Mouse (Mus musculus): ENCODE results near the gene Irgm2. TPM values are rescaled to one million over a fixed set of nuclear protein-coding genes. Genes with fewer than 3 reads are reported as not detected.
A peak's percentile ranks its signal among the peaks of the same experiment; 100 is the strongest.

The Irgm2 gene
- polyA plus RNA-seq, 1 experiment from 2014 or later = 2.6 TPM

DNA sequence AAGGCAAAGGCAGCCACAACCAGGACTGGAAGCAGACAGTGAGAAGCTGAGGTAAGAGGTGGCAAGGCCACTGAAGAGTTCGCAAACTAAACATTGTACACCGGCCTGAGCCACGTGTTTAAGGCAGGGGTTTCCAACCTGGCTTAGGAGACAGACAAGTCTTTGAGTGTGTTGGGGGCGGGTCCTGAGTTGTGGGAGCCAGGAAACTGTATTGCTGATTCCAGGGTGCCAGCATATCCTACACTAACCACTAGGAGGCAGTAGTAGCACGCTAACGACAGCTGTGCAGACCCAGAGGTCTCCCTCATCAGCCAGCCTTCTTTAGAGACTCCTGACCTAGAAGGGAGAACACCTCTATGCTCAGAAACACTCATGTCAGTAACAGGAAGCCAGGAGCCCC lies 35.7 kb downstream of the Irgm2 start:
- H3K4me1 ChIP-seq = peaks cover 6% of the 10 kb centered on the region
- no peak for ATAC-seq (ENCODE audit: insufficient number of reproducible peaks, low FRiP score, low TSS enrichment, low read depth)
- no peaks in the 10 kb centered on the region for H3K27me3 ChIP-seq

DNA sequence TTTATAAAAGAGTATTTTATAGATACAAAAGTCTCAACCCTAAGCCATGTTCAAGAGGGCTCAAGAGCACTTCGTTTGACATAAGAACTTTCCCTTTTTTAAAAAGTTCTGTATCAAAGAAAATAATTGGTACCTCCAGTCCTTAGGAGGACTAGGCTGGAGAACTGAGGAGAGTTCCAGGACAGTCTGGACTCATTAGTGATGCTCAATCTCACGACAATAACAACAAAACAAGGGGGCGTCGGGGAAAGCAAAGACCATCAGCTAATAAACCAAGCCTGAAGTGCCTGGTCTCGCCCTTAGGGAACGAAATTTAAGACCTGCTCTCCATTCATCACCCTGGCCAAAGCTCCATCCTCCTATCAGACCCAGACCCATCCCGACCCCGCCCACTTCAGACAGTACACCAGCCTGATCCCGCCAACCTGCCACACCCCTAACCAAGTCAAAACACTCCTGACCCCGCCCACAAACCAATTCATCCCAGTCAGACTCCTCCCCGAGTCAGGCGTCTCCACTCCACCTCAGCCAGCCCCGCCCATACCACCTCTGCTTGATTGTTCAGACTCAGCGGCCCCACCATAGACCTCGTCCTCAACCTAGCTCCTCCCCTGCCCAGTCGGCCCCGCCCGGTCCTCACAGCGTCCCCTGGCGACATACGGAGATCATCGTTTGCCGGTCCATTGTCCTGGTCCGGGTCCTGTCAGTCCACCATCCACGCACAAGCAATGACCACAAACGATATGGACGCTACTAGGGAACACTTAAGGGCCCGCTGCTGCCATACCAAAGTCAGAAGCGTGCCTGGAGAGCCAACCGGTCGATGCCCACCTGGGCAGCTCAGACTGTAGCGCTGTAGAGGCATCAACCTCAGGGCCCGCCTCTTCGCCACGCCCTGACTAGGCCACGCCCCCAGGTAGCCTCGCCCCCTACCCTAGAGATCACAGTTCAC lies 39.7 kb downstream of the Irgm2 start:
- H3K4me1 ChIP-seq = peaks cover 6% of the 10 kb centered on the region
- H3K9me3 ChIP-seq = no peaks in the 10 kb centered on the region
- ATAC-seq (ENCODE audit: insufficient number of reproducible peaks, low FRiP score, low TSS enrichment, low read depth) = peak; percentile 80
- WGBS = 2% methylated on average over 37 of the region's 37 CpGs
- peak overlapping the region; percentile 37 for H3K4me3 ChIP-seq
- H3K27ac ChIP-seq = no peak overlapping the region
- H3K9ac ChIP-seq = no peak overlapping the region
- no peaks in the 10 kb centered on the region for H3K36me3 ChIP-seq
- H3K4me2 ChIP-seq = peak overlapping the region; percentile 70
- 0 out of 2 replicates have a peak, but pooled peaks cover 5% of the 10 kb centered on the region for H3K27me3 ChIP-seq

More for the DNA sequence above, 35.7 kb downstream of the Irgm2 start:
- H3K9me3 ChIP-seq = no peaks in the 10 kb centered on the region
- no peak overlapping the region for H3K4me2 ChIP-seq
- no peak overlapping the region for H3K27ac ChIP-seq
- WGBS = 12% methylated on average over 6 of the region's 6 CpGs
- H3K4me3 ChIP-seq = no peak overlapping the region
- H3K36me3 ChIP-seq = no peaks in the 10 kb centered on the region
- H3K9ac ChIP-seq = no peak overlapping the region

DNA sequence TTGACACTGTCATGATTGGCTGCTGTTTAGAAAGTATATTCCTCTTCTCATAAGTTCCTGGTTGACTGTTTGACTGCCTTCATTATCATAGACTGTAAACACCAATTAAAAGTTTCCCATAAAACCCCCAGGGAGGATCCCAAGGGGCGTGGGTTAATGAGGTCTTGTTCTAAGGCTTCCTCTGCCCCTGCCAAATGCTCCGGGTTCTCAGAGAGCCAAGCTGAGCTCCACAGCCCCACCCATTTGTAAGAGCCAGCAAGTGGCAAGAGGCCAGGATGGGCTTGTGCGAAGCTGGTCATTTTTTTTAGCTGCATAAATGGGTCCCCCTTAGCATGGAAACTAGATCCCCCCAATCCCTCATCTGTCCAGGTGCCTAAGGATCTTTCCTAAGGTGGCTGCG lies 47.9 kb downstream of the Irgm2 start:
- Histone ChIP-seq H3K4me3 (no peak overlapping the region), H3K36me3 (no peaks in the 10 kb centered on the region), H3K4me2 (no peak overlapping the region), H3K27me3 (0 out of 2 replicates have a peak, but pooled peaks cover 5% of the 10 kb centered on the region), H3K27ac (no peak overlapping the region), H3K4me1 (no peaks in the 10 kb centered on the region), H3K9me3 (no peaks in the 10 kb centered on the region), H3K9ac (no peak overlapping the region)
- no peak for ATAC-seq (ENCODE audit: insufficient number of reproducible peaks, low FRiP score, low TSS enrichment, low read depth)
- WGBS = 29% methylated on average over 4 of the region's 4 CpGs

DNA sequence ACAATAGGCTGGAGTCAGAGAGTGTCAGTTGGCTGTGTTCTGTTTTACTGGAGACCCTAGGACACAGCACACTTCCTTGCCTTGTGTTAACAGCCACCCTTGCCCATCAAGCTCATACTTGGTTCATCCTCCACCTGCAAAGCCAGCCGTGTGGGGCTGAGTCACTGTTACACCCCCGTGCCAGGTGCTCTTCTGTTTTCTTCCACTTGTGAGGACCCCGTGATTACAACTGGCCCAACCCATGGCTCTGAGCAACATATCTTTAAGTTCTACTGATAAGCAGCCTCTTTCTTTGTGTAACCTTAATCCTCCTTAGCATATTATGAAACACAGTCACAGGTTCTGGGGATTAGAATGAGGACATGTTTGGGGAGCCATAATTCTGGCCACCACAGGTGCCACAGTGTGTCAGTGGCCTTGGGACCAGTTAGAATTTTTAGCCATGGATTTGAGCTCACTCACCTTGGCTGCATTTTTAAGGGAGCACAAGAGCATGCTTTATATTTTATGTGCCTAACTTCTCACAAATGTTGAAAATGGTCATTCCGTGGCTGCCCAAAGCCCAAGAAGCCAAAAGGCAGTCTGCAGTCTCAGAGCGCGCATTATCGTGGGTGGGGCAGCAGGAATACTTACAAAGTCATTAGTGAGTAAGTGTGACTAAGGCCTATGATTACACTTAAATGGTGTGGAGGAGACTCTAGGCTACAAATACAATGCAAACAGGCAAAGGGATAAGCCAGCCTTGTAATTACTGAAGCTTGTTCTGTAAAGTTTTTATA lies 50.0 kb downstream of the Irgm2 start:
- Histone ChIP-seq H3K4me3 (no peak overlapping the region), H3K9ac (no peak overlapping the region), H3K4me1 (no peaks in the 10 kb centered on the region), H3K9me3 (no peaks in the 10 kb centered on the region), H3K36me3 (no peaks in the 10 kb centered on the region), H3K27me3 (no peaks in the 10 kb centered on the region), H3K4me2 (no peak overlapping the region), H3K27ac (no peak overlapping the region)
- WGBS = 56% methylated on average over 7 of the region's 7 CpGs
- ATAC-seq (ENCODE audit: insufficient number of reproducible peaks, low FRiP score, low TSS enrichment, low read depth) = no peak

DNA sequence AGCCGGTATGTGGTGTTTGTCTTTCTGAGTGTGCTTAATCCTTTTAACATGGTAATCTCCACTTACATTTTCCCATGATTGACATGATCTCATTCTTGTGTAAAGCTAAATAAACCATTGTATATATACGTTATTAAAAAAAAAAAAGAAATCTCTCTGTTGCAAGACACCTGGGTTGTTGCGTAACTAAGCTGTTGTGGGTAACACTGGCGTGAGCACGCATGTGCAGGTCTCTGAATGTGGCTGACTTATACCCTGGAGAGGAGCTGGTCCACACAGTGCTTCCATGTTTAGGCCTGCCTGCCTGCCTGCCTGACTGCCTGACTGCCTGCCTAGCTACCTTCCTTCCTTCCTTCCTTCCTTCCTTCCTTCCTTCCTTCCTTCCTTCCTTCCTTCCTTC lies 51.1 kb downstream of the Irgm2 start:
- no peaks in the 10 kb centered on the region for H3K27me3 ChIP-seq
- no peak for ATAC-seq (ENCODE audit: insufficient number of reproducible peaks, low FRiP score, low TSS enrichment, low read depth)
- H3K4me1 ChIP-seq = no peaks in the 10 kb centered on the region
- no peaks in the 10 kb centered on the region for H3K9me3 ChIP-seq
- H3K4me3 ChIP-seq = no peak overlapping the region
- no peak overlapping the region for H3K4me2 ChIP-seq
- no peaks in the 10 kb centered on the region for H3K36me3 ChIP-seq
- WGBS = 69% methylated on average over 5 of the region's 5 CpGs
- no peak overlapping the region for H3K9ac ChIP-seq
- H3K27ac ChIP-seq = no peak overlapping the region

DNA sequence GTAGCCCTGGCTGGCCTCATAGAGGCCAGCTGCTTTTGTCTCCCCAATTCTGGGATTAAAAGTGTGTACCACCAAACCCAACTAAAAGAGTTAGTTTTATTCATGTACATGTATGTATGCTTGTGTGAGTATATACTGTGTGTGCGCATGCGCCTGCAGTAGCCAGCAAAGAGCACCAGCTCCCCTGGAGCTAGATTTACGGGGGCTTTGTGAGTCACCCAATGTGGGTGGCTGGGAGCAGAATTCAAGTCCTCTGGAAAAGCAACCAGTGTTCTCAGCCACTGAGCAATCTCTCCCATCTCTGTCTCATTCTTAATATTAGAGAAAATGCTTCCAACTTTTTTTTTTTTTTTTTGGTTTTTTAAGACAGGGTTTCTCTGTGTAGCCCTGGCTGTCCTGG lies 55.0 kb downstream of the Irgm2 start:
- no peaks in the 10 kb centered on the region for H3K4me1 ChIP-seq
- WGBS = 91% methylated on average over 3 of the region's 3 CpGs
- no peak overlapping the region for H3K4me3 ChIP-seq
- H3K27me3 ChIP-seq = no peaks in the 10 kb centered on the region
- no peaks in the 10 kb centered on the region for H3K9me3 ChIP-seq
- ATAC-seq (ENCODE audit: insufficient number of reproducible peaks, low FRiP score, low TSS enrichment, low read depth) = no peak
- H3K27ac ChIP-seq = no peak overlapping the region
- no peak overlapping the region for H3K4me2 ChIP-seq
- no peaks in the 10 kb centered on the region for H3K36me3 ChIP-seq
- no peak overlapping the region for H3K9ac ChIP-seq

DNA sequence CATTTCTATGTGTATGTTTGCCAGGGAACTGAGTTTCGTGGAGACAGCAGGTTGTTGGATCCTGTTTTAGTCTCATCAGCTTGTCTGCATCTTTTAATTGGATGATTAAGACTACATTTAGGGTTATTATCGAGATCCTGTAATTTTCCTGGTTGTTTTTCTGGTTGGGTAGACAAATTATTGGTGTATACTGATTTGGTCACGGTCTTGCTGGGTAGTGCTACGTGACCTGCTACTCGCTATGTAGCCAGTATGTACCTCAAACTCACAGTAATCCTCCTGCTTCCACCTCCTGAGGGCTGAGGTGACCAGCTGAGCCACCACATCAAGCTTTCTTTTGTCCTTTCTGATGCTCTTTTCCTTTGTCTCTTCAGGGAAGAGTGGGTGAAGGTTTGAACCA lies 58.4 kb downstream of the Irgm2 start:
- no peak for ATAC-seq (ENCODE audit: insufficient number of reproducible peaks, low FRiP score, low TSS enrichment, low read depth)

DNA sequence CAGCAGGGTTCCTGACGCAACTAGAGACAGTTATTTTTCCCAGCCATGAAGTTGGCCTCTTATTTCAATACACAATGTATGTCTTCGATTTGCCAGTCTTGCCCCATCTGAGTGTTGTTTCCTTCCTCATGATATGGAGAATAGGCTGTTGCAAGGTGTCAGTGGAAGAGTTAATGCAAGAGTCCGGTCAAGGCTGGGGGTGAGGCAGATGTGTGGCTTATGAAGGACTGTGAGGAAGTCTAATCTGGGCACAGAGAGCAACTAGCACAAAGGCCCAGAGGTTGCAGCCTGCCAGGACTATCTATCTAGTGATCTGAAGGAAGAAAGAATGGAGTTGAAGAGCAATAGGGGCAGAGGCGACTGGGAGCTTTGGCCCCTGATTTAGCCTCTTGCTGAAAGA lies 60.7 kb downstream of the Irgm2 start:
- WGBS = 85% methylated on average over 4 of the region's 4 CpGs
- H3K4me3 ChIP-seq = no peak overlapping the region
- no peak overlapping the region for H3K4me2 ChIP-seq

More for the DNA sequence above, 58.4 kb downstream of the Irgm2 start:
- Histone ChIP-seq H3K9me3 (no peaks in the 10 kb centered on the region), H3K36me3 (no peaks in the 10 kb centered on the region), H3K9ac (no peak overlapping the region), H3K27ac (no peak overlapping the region), H3K4me1 (no peaks in the 10 kb centered on the region), H3K27me3 (no peaks in the 10 kb centered on the region), H3K4me2 (no peak overlapping the region), H3K4me3 (no peak overlapping the region)
- 82% methylated on average over 5 of the region's 5 CpGs for WGBS

DNA sequence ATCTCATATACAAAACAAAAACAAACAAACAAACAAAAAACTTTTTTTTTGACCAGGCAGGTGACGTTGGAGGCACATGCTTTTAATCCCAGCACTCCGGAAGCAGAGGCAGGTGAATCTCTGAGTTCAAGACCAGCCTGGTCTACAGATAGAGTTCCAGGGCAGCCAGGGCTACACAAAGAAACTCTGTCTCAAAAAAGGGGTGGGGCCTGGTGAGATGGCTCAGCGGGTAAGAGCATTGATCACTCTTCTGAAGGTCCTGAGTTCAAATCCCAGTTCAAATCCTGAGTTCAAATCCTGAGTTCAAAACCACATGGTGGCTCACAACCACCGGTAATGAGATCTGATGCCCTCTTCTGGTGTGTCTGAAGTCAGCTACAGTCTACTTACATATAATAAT lies 62.4 kb downstream of the Irgm2 start:
- ATAC-seq (ENCODE audit: insufficient number of reproducible peaks, low FRiP score, low TSS enrichment, low read depth) = no peak
- WGBS = 85% methylated on average over 4 of the region's 4 CpGs

More for the DNA sequence above, 60.7 kb downstream of the Irgm2 start:
- no peak overlapping the region for H3K27ac ChIP-seq
- no peaks in the 10 kb centered on the region for H3K4me1 ChIP-seq
- no peak overlapping the region for H3K9ac ChIP-seq
- no peaks in the 10 kb centered on the region for H3K9me3 ChIP-seq
- H3K36me3 ChIP-seq = no peaks in the 10 kb centered on the region
- no peaks in the 10 kb centered on the region for H3K27me3 ChIP-seq
- ATAC-seq (ENCODE audit: insufficient number of reproducible peaks, low FRiP score, low TSS enrichment, low read depth) = no peak

DNA sequence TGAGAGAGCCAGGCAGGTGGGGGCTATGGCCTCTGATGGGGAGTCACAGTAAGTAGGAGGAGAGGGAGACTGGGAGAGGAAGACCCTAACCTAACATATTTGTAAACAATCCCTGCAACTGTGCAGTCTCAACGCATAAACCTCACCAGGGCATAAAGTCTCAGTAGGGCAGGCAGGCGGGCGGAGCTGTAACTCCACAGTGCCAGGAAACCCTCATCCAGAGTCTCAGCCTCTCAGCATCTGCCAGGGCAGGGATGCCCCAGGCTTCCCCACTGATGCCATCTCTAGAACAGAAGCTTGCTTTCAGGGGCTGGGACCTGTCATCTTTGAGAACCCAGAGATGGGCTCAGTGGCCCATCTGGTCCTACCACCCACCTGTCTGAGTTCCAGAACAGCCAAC lies 62.9 kb downstream of the Irgm2 start:
- H3K9ac ChIP-seq = no peak overlapping the region
- ATAC-seq (ENCODE audit: insufficient number of reproducible peaks, low FRiP score, low TSS enrichment, low read depth) = no peak
- WGBS = 94% methylated on average over 3 of the region's 3 CpGs

More for the DNA sequence above, 62.4 kb downstream of the Irgm2 start:
- Histone ChIP-seq H3K9ac (no peak overlapping the region), H3K4me1 (no peaks in the 10 kb centered on the region), H3K4me3 (no peak overlapping the region), H3K27me3 (no peaks in the 10 kb centered on the region), H3K4me2 (no peak overlapping the region), H3K27ac (no peak overlapping the region), H3K36me3 (no peaks in the 10 kb centered on the region), H3K9me3 (no peaks in the 10 kb centered on the region)

DNA sequence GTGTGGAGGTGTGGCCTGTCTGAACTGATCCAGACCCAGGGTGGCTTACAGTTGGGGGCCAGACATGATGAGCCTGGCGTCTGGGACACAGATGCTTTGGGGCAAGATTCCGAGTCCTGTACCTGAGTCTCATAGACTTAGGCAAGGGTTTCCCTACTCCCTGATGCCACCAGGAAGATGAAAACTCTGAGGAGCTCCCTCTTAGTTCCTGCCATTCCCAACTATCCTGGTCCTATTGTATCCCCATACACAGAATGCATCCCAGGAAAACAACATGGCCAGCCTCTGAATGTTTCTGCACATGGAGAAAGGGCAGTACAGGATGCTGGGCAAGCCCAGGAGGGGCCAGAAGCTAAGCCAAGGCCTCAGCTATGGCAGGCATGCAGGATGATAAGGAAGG lies 64.1 kb downstream of the Irgm2 start:
- WGBS = 70% methylated on average over 2 of the region's 2 CpGs
- Histone ChIP-seq H3K27ac (no peak overlapping the region), H3K9me3 (no peaks in the 10 kb centered on the region), H3K27me3 (no peaks in the 10 kb centered on the region), H3K9ac (no peak overlapping the region), H3K4me1 (no peaks in the 10 kb centered on the region), H3K4me3 (no peak overlapping the region), H3K36me3 (no peaks in the 10 kb centered on the region), H3K4me2 (no peak overlapping the region)
- no peak for ATAC-seq (ENCODE audit: insufficient number of reproducible peaks, low FRiP score, low TSS enrichment, low read depth)

More for the DNA sequence above, 62.9 kb downstream of the Irgm2 start:
- Histone ChIP-seq H3K9me3 (no peaks in the 10 kb centered on the region), H3K27me3 (no peaks in the 10 kb centered on the region), H3K4me3 (no peak overlapping the region), H3K27ac (no peak overlapping the region), H3K4me1 (no peaks in the 10 kb centered on the region), H3K36me3 (no peaks in the 10 kb centered on the region), H3K4me2 (no peak overlapping the region)

DNA sequence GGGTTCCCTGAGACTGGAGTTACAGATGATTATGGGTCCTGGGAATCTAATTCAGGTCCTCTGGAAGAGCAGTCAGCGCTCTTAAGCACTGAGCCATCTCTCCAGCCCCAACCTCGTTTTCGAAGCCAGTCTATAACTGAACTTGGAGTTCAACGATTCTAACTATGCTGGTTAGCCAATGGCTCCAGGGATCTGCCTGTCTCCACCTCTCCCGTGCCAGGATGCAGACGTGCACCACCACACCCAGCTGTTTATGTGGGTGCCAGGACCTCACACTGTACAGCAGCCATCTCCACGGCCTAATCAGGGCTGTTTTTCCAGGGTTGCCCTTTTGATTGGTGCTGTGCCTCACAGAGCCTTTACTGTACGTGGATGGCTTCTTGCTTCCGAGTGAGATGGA lies 65.1 kb downstream of the Irgm2 start:
- Histone ChIP-seq H3K27ac (no peak overlapping the region), H3K9me3 (no peaks in the 10 kb centered on the region), H3K4me3 (no peak overlapping the region), H3K4me2 (no peak overlapping the region), H3K27me3 (no peaks in the 10 kb centered on the region), H3K36me3 (no peaks in the 10 kb centered on the region), H3K4me1 (no peaks in the 10 kb centered on the region), H3K9ac (no peak overlapping the region)
- no peak for ATAC-seq (ENCODE audit: insufficient number of reproducible peaks, low FRiP score, low TSS enrichment, low read depth)
- WGBS = 82% methylated on average over 9 of the region's 9 CpGs
